Mouse (Mus musculus) gastrocnemius, postnatal 4 days (tissue): ENCODE results near the gene Znhit1. TPM values are rescaled to one million over a fixed set of nuclear protein-coding genes. Genes with fewer than 3 reads are reported as not detected.
"Not testable (repeated sequence)": the region's sequence is repeated elsewhere in the genome, so short reads cannot be mapped to it uniquely, and the experiment has no call there.

ENCODE experiments used
- DNase-seq, 2 experiments: peaks; one replicate each; pipeline ENCODE4 v3.0.0; 2021 to 2022; ENCODE audit warnings: low spot score in 2 of 2, mixed read lengths in 2 of 2
- total RNA-seq, 2 experiments: library from RNA; stranded (reverse); gene quantifications; 2 replicates each; pipeline ENCODE4 v1.2.3; 2021

Gene Znhit1
- total RNA-seq, 2 experiments from 2014 or later: 40.4 to 45.4 TPM

- DNase-seq: no peak
Observed at GRCm38 (mm10) chr5:136957250-136957649, 30.6 kb downstream of the Znhit1 start.

DNA sequence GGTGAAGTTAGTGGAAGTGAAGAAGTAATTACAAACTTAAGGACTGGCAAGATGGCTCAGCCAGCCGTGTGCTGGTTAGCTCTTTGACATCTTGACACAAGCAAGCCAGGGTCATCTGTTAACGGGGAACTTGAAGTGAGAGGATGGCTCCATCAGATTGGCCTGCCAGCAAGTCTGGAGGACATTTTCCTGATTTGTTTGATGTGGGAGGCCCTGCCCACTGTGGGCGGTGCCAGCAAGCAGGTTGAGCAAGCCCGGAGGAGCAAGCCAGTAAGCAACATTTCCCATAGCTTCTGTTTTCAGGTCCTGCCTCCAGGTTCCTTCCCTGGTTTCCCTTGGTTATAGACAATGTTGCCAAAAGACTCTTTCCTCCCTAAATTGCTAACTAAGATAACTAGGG, 32.2 kb downstream of the Znhit1 start:
- DNase-seq: no peak

- DNase-seq: peak in 1 of 2 experiments; percentile 32
Observed at GRCm38 (mm10) chr5:136953440-136953951, 34.3 kb downstream of the Znhit1 start.

DNA sequence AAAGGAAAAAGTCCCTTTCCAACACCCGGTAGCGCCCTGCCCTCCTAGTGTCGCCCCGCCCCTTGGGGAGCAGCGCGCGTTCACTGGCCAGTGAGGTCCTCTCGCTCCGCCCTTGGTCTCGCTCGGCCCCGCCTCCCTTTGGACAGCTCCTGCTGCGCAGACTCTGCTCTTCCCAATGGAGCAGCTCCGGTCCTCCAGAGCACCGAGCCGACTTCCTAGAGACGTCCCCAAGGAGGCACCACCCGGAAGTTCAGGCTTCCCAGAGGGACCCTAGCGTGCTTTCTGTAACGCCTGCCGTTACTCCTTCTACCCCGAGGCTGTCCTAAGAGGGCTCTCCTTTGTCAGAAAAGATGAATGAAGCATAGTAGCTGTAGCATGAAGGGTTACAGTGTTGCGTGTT, 34.8 kb downstream of the Znhit1 start, which contains the start of gene Fis1:
Gene Fis1 (plus strand): TSS at position 261 of the 400 bp plus-strand sequence.
- DNase-seq: peak; percentile 93 to 97

- DNase-seq: no peak
Observed at GRCm38 (mm10) chr5:136952153-136952552, 35.7 kb downstream of the Znhit1 start.

DNA sequence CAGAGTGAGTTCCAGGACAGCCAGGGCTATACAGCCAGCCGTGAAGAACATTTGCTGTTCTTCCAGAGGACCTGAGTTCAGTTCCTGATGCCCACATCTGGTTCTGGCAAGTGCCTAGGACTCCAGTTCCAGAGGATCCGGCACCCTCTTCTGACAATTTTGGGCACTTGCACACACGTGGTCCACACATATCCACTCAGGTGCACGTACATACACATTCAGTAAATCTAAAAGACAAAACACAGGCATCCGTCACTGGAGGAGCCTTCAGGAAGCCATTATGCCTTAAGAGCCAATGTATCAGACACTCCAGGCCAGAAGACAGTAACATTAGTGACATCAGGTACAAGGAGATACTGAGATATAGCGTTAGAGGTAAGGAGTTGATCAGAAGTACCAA, 37.3 kb downstream of the Znhit1 start:
- no peak for DNase-seq

GRCm38 (mm10) chr5:136949551-136950336, 38.1 kb downstream of the Znhit1 start:
- not testable (repeated sequence) for DNase-seq

- no peak for DNase-seq
Observed at GRCm38 (mm10) chr5:136947874-136948273, 39.9 kb downstream of the Znhit1 start.

DNA sequence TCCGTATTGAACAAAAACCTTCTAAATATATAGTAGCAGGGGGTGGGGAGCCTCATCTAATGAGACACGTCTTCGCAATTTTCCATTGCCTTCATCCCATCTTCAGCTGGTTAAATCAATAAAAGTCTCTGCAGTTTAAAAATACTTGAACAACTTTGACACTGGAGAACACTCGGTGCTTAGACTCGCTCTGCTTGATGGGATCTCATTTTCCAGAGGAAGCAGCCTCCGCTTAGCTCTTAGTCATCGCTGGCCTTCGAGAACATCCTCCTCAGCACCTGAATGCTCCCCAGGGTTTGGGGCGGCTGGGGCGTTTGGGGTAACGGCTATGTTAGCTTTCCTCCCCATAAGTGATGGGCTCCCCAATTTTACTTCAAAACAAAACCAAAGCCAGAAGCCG, 42.7 kb downstream of the Znhit1 start:
- no peak for DNase-seq

DNA sequence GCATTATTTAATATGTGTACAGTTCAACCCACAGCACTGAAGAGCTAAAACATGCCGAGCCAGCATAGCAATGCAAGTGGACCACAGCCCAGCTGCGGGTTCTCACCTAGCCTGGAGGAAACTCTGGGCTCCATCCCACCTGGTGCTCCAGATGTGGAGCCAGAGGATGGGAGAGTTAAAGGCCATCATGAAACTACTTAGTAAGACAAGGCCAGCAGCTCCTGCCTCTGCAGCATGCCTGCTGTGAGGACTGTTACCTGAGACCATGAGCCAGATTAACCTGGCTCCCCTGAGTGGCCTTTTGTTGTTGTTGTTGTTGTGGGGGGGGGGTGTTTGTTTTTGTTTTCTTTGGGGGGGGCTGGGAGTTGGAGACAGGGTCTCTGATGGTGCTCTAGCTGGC, 44.4 kb downstream of the Znhit1 start:
- no peak for DNase-seq

GRCm38 (mm10) chr5:136942781-136943180, 45.0 kb downstream of the Znhit1 start:
- DNase-seq: no peak

DNA sequence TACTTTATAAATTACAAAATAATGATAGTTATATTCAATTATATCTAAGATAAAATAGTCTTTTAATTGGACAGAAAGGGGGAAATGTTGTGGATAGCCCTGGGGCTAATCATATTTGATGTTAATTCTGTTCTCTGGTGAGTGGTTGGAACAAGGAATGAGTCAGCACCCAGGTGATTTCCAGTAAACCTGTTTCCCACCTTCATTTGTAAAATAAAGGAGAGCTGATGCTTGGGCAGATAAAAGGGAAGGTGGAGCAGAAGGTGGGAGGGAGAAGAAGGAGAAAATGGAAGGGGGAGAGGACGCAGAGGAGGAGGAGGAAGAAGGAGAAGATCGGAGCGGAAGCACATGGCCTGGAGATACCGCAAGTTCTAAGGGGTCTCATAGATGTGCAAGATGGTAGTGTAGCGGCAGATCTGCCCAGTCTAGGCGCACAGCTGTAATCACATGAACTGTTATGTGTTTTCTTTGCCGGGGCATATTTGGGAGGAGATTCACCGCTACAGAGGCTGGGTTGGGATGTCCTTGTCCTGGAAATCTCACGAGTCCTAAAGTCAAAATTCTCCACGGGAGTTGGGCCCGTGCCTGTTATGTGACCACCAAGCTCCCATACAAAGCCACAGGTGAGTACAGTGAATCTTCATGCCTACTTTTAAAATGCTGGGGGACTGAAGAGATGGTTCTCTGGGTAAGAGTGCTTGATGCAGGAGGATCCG, 46.8 kb downstream of the Znhit1 start:
- no peak for DNase-seq

DNA sequence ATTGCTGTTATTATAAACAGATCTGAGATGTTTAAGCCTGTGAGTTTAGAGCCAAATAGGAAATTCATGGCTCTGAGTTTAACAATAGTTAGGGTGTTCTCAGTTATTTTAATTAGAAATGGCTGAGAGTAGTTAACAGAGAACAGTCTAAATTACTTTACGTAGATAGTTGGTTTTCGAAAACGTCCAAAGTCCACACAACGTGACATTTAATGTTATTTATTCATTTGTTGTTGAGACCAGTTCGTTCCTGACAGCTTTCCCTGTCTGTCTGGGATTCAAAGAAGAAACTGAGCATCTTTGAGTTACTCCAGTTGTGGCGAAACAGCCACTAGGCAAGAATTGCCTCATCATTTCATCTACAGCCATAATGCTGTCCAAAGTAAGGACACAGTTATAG, 47.8 kb downstream of the Znhit1 start:
- DNase-seq: not testable (repeated sequence)

DNA sequence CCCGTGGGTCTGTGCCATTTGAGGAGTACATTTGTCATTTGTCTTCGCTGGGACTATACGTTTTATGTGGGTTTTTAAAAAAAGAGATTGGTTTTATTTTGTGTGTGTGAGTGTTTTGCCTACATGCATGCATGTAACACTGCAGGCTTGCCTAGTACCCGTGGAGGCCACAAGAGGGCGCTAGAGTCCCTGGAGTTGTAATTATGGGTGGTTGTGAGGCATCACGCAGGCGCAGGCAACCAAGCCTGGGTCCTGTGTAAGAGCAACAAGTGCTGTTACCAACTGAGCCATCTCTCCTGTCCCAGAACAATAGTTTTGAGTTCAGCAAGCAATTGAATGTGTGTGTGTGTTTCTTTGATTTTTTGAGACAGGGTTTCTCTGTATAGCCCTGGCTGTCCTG, 48.5 kb downstream of the Znhit1 start:
- no peak for DNase-seq

GRCm38 (mm10) chr5:136937621-136938020, 50.2 kb downstream of the Znhit1 start:
- DNase-seq: no peak

DNA sequence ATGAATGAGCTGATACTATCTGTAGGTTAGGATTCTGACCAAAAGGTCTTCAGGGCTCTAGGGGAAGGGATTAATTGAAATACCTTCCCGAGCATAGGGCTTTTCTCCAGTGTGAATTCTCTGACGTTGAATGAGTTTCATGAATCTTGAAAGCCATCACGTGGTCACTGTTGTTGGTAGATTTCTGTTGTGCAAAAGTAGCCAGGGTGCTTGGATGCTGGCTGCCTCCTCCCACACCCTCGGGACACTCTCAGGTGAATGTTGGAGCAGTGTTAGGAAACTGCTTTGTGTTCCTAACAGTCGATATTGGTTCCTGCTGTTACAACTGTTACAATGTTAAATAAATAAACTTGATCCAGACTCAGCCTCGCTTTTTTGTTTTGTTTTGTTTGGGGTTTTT, 51.1 kb downstream of the Znhit1 start:
- DNase-seq: no peak

DNA sequence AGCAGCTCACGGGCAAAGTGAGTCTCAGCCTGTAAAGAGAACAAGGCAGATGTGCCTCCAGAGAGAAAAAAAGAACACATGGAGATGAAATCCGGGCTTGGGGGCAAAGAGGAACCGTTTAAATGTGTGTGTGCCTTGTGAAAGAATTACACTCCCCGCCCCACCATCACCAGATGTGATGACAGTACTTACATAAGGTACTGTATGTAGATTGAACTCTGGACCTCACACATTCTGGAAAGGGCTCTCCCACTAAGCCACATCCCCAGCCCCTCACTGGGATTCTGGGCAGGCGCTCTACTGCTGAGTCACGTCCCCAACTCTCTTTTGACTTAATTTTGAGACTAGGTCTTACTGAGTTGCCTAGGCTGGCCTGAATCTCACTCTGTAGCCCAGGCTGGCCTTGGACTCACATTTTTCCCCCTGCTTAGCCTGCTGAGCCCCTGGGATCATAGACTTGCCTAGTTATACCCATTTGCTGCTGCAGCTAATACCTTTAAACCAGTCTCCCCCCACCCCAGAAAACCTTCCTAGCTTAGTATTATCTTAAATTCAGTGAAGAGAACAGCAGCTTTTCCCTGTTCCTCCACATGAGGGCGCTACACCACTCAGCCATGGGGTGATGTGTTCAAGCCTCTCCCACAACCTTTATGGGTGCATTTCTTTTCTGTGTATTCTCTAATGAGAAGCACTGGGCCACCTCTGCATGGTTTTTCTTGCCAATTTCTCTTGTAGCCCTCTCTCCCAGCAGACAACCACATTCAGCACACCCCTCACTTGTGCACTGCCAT, 51.7 kb downstream of the Znhit1 start:
- no peak for DNase-seq

- no peak for DNase-seq
Observed at GRCm38 (mm10) chr5:136933930-136934329, 53.9 kb downstream of the Znhit1 start.

- DNase-seq: no peak
Observed at GRCm38 (mm10) chr5:136932956-136933355, 54.9 kb downstream of the Znhit1 start.
